Mouse (Mus musculus) neural tube, embryonic 12.5 days (tissue): ENCODE measurements around the gene Pigp. TPM values are rescaled to one million over a fixed set of nuclear protein-coding genes. Genes with fewer than 3 reads are reported as not detected.

Source experiments
- ATAC-seq: fragments of 200-750 bp; cut with Nextera tagmentation; 2 replicates; pipeline ENCODE4 v1.8.0; 2017; ENCODE audit warnings: low read depth, mild to moderate bottlenecking, moderate TSS enrichment, moderate library complexity; ENCODE audit not compliant: low FRiP score
- H3K27ac ChIP-seq: fragments of 300-500 bp; sonication (generic); 2 replicates; pipeline ENCODE4 v1.5.1; 2016
- H3K27me3 ChIP-seq: fragments of 300-500 bp; sonication (generic); replicated peaks from 2 replicates; pipeline ENCODE4 v1.6.1; 2016; ENCODE audit warnings: mild to moderate bottlenecking
- H3K36me3 ChIP-seq: fragments of 300-500 bp; sonication (generic); 2 replicates; pipeline ENCODE4 v1.6.1; 2016; ENCODE audit warnings: mild to moderate bottlenecking
- H3K4me1 ChIP-seq: fragments of 300-500 bp; sonication (generic); 2 replicates; pipeline ENCODE4 v1.6.1; 2016
- H3K4me2 ChIP-seq: fragments of 300-500 bp; sonication (generic); replicated peaks from 2 replicates; pipeline ENCODE4 v1.6.1; 2016; ENCODE audit warnings: mild to moderate bottlenecking
- H3K4me3 ChIP-seq: fragments of 300-500 bp; sonication (generic); 2 replicates; pipeline ENCODE4 v1.5.1; 2016
- H3K9ac ChIP-seq: fragments of 300-500 bp; sonication (generic); 2 replicates; pipeline ENCODE4 v1.6.1; 2016; ENCODE audit warnings: mild to moderate bottlenecking
- H3K9me3 ChIP-seq: fragments of 300-500 bp; sonication (generic); 2 replicates; pipeline ENCODE4 v1.6.1; 2016; ENCODE audit warnings: mild to moderate bottlenecking
- WGBS: fragments of 180-500 bp; shearing (Covaris S2); methylation state at CpG from one replicate; pipeline ENCODE4 v1.1.7; 2016; 5-methylcytosine and 5-hydroxymethylcytosine counted together
- polyA plus RNA-seq: library from polyadenylated mRNA; unstranded; fragments of >200 nt; fragmentation: Nextera tagmentation; extraction: Ambion mirVana; gene quantifications from 2 replicates; pipeline ENCODE4 v1.2.1, GENCODE M21; 2016

Gene Pigp
- polyA plus RNA-seq, 1 experiment from 2014 or later: 107 TPM

DNA sequence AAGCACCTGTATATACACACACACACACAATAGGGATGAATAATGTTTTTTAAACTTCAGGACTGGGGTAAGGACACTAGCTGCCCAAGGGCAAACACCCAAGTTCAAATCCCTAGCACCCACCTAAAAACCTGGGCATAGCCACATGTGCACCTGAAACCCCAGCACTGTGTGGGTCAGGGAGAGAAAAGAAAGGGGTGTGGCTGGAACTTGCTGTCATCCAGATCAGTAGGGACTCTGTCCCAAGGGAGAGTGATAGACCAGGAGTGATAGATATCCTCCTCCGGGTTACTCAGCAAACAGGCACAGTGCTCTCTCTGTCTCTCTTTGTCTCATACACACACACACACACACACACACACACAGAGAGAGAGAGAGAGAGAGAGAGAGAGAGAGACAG lies 60.2 kb downstream of the Pigp start:
- H3K4me2 ChIP-seq: peak overlapping the region; percentile 75
- H3K9ac ChIP-seq: peak overlapping the region; percentile 38; the same call in 1 of the 2 replicates
- no peak overlapping the region for H3K27ac ChIP-seq
- H3K9me3 ChIP-seq: no peaks in the 10 kb centered on the region
- H3K27me3 ChIP-seq: no peaks in the 10 kb centered on the region
- 45% methylated on average over 1 of the region's 1 CpGs for WGBS
- no peak for ATAC-seq
- H3K36me3 ChIP-seq: no peaks in the 10 kb centered on the region
- H3K4me3 ChIP-seq: no peak overlapping the region
- peaks cover 21% of the 10 kb centered on the region for H3K4me1 ChIP-seq

DNA sequence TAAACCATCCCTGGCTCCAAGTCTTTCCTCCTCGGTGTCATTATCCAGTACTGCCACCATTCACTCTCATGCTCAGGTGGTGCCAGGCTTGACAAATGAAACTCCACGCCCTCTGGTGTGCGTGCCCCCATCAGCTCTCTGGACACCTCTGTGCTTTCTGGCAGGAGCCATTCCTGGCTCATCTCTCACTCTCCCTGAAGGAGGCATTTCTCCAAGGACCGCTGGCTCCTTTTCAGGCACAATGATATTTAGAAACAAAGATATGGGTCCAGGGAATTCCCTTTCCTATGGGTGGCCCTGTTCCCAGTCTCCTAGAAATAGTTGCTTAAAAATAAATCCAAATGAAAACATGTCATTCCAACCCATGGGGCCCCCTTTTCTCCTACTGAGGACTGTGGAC lies 62.6 kb downstream of the Pigp start:
- H3K9ac ChIP-seq: no peak overlapping the region
- no peak overlapping the region for H3K4me3 ChIP-seq
- H3K36me3 ChIP-seq: no peaks in the 10 kb centered on the region
- peaks cover 20% of the 10 kb centered on the region for H3K4me1 ChIP-seq
- H3K27ac ChIP-seq: no peak overlapping the region
- 0 out of 2 replicates have a peak, but pooled peaks cover 4% of the 10 kb centered on the region for H3K9me3 ChIP-seq
- WGBS: 92% methylated on average over 4 of the region's 4 CpGs
- no peak for ATAC-seq
- H3K27me3 ChIP-seq: no peaks in the 10 kb centered on the region
- no peak overlapping the region for H3K4me2 ChIP-seq

Other genes with a start within 250 kb of the Pigp start
- 10.3 TPM in 2 replicates for gene Hlcs, start 58.3 kb downstream of the Pigp start, polyA plus RNA-seq
- 3.5 and 4.1 TPM in 2 replicates for gene Ripply3, start 43.4 kb downstream of the Pigp start, polyA plus RNA-seq
- gene Ttc3, start 1.2 kb downstream of the Pigp start, polyA plus RNA-seq: 549 and 570 TPM in 2 replicates
- gene Vps26c, start 155.0 kb upstream of the Pigp start, polyA plus RNA-seq: 65.2 and 69.7 TPM in 2 replicates
- gene Dyrk1a, start 198.2 kb upstream of the Pigp start, polyA plus RNA-seq: 10.0 and 11.8 TPM in 2 replicates